Mouse (Mus musculus) heart, embryonic 16.5 days (tissue): Measurements from ENCODE around the gene Krt18. TPM values are rescaled to one million over a fixed set of nuclear protein-coding genes. Genes with fewer than 3 reads are reported as not detected.

Source experiments
- ATAC-seq: fragments of 200-750 bp; cut with Nextera tagmentation; replicated peaks from 2 replicates; pipeline ENCODE4 v1.8.0; 2017; ENCODE audit warnings: moderate number of reproducible peaks; ENCODE audit not compliant: insufficient read depth, low FRiP score; ENCODE audit errors: extremely low read depth
- H3K27ac ChIP-seq: fragments of 300-500 bp; sonication (generic); 2 replicates; pipeline ENCODE4 v1.5.1; 2014; ENCODE audit warnings: mild to moderate bottlenecking, low read length, control low read depth, moderate library complexity
- H3K27me3 ChIP-seq: fragments of 300-500 bp; sonication (generic); 2 replicates; pipeline ENCODE4 v1.6.1; 2014; ENCODE audit warnings: low read length, mixed read lengths; ENCODE audit not compliant: control insufficient read depth, insufficient read depth
- H3K36me3 ChIP-seq: fragments of 300-500 bp; sonication (generic); 2 replicates; pipeline ENCODE4 v1.6.1; 2014; ENCODE audit not compliant: control insufficient read depth, insufficient read depth
- H3K4me1 ChIP-seq: fragments of 300-500 bp; sonication (generic); 2 replicates; pipeline ENCODE4 v1.6.1; 2014; ENCODE audit warnings: low read length, mixed read lengths; ENCODE audit not compliant: control insufficient read depth, insufficient read depth
- H3K4me2 ChIP-seq: fragments of 300-500 bp; sonication (generic); 2 replicates; pipeline ENCODE4 v1.6.1; 2014; ENCODE audit warnings: low read depth, mild to moderate bottlenecking, control low read depth, low read length
- H3K4me3 ChIP-seq: fragments of 300-500 bp; sonication (generic); 2 replicates; pipeline ENCODE4 v1.5.1; 2014; ENCODE audit warnings: mild to moderate bottlenecking, control low read depth, low read length
- H3K9ac ChIP-seq: fragments of 300-500 bp; sonication (generic); 2 replicates; pipeline ENCODE4 v1.6.1; 2014; ENCODE audit warnings: low read length, control low read depth
- H3K9me3 ChIP-seq: fragments of 300-500 bp; sonication (generic); replicated peaks from 2 replicates; pipeline ENCODE4 v1.6.1; 2016; ENCODE audit warnings: low read length; ENCODE audit not compliant: control insufficient read depth
- WGBS: fragments of 180-500 bp; shearing (Covaris S2); extraction: QIAGEN DNeasy Blood & Tissue Kit; methylation state at CpG from one replicate; pipeline ENCODE4 v1.1.7; 2014; 5-methylcytosine and 5-hydroxymethylcytosine counted together
- polyA plus RNA-seq: library from polyadenylated mRNA; unstranded; fragments of >200 nt; fragmentation: Nextera tagmentation; extraction: Ambion mirVana; gene quantifications from 2 replicates; pipeline ENCODE4 v1.2.1, GENCODE M21; 2015

The Krt18 gene
- polyA plus RNA-seq, 1 experiment from 2014 or later, result 215 TPM

GRCm38 (mm10) chr15:102017918-102018463, 10.0 kb upstream of the Krt18 start:
- H3K4me1 ChIP-seq, result peaks cover 11% of the 10 kb centered on the region
- H3K4me3 ChIP-seq, result no peak overlapping the region
- ATAC-seq, result no peak
- no peak overlapping the region for H3K27ac ChIP-seq
- WGBS, result 23% methylated on average over 7 of the region's 7 CpGs
- H3K36me3 ChIP-seq, result no peaks in the 10 kb centered on the region
- H3K27me3 ChIP-seq, result no peaks in the 10 kb centered on the region
- no peak overlapping the region for H3K4me2 ChIP-seq
- H3K9ac ChIP-seq, result no peak overlapping the region
- H3K9me3 ChIP-seq, result no peaks in the 10 kb centered on the region

- 49% methylated on average over 8 of the region's 8 CpGs for WGBS
- H3K4me1 ChIP-seq, result peaks cover 20% of the 10 kb centered on the region
- no peak overlapping the region for H3K4me2 ChIP-seq
- H3K36me3 ChIP-seq, result no peaks in the 10 kb centered on the region
- peaks cover 3% of the 10 kb centered on the region; the same call in 1 of the 2 replicates for H3K27me3 ChIP-seq
- H3K9ac ChIP-seq, result no peak overlapping the region
- no peak overlapping the region for H3K27ac ChIP-seq
- H3K9me3 ChIP-seq, result no peaks in the 10 kb centered on the region
- ATAC-seq, result no peak
- H3K4me3 ChIP-seq, result no peak overlapping the region
Observed at GRCm38 (mm10) chr15:102022481-102022880, 5.5 kb upstream of the Krt18 start.

- Histone ChIP-seq H3K36me3 (no peaks in the 10 kb centered on the region), H3K4me1 (peaks cover 24% of the 10 kb centered on the region), H3K27ac (peak overlapping the region; percentile 43; the same call in 1 of the 2 replicates), H3K27me3 (peaks cover 3% of the 10 kb centered on the region; the same call in 1 of the 2 replicates), H3K9ac (no peak overlapping the region), H3K4me3 (no peak overlapping the region), H3K9me3 (no peaks in the 10 kb centered on the region), H3K4me2 (no peak overlapping the region)
- peak; percentile 39; the same call in 1 of the 2 replicates for ATAC-seq
- 41% methylated on average over 8 of the region's 8 CpGs for WGBS
Observed at GRCm38 (mm10) chr15:102023888-102024287, 4.1 kb upstream of the Krt18 start.

DNA sequence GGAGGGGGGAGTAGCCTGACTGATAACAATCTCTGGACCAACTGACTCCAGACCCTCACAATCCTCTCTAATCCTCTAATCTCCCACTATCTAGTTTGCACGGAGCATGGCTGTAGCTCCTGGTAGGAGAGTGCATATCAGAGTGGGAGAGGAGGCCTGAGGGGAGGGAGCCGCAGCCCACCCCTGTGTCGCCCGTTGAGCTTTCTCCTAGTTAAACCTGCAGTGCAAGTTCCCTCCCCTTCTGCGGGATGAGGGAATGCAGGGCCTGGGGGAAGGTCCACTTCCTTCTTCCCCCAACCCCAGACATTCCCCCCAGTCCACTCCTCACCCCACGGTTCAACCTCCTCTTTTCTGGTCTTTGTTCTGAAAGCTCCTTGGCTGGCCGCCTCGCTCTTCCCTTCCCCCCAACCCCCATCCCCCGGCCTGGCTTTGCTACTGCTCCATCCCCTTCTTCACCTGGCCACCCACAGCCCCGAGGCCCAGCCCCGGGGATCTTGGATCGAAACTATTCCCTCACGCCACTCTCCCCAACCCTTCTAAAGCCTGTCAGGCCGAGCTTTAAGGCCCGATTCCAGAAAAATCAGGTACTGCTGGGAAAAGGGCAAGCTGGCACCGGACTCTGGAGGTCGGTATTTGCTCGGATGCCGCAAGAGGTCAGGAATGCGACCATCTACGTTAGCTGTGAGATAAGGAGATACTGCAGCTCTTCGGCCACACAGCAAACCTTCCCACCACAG, 2.7 kb upstream of the Krt18 start:
- Histone ChIP-seq H3K9ac (peak overlapping the region; percentile 53), H3K27ac (peak overlapping the region; percentile 26; the same call in 1 of the 2 replicates), H3K27me3 (peaks cover 3% of the 10 kb centered on the region; the same call in 1 of the 2 replicates), H3K4me3 (peak overlapping the region; percentile 27), H3K4me1 (peaks cover 24% of the 10 kb centered on the region), H3K36me3 (no peaks in the 10 kb centered on the region), H3K4me2 (peak overlapping the region; percentile 66), H3K9me3 (no peaks in the 10 kb centered on the region)
- WGBS, result 8% methylated on average over 22 of the region's 22 CpGs
- 0 out of 2 replicates have a peak, but pooled peaks have one; percentile 16 for ATAC-seq

- H3K4me2 ChIP-seq, result peak overlapping the region; percentile 66; the same call in 1 of the 2 replicates
- H3K4me3 ChIP-seq, result no peak overlapping the region
- H3K9ac ChIP-seq, result no peak overlapping the region
- H3K27ac ChIP-seq, result no peak overlapping the region
- no peaks in the 10 kb centered on the region for H3K9me3 ChIP-seq
- no peaks in the 10 kb centered on the region for H3K36me3 ChIP-seq
- ATAC-seq, result no peak
- 30% methylated on average over 12 of the region's 12 CpGs for WGBS
- peaks cover 3% of the 10 kb centered on the region; the same call in 1 of the 2 replicates for H3K27me3 ChIP-seq
- H3K4me1 ChIP-seq, result peaks cover 24% of the 10 kb centered on the region
Observed at GRCm38 (mm10) chr15:102026430-102026829, 1.6 kb upstream of the Krt18 start.

DNA sequence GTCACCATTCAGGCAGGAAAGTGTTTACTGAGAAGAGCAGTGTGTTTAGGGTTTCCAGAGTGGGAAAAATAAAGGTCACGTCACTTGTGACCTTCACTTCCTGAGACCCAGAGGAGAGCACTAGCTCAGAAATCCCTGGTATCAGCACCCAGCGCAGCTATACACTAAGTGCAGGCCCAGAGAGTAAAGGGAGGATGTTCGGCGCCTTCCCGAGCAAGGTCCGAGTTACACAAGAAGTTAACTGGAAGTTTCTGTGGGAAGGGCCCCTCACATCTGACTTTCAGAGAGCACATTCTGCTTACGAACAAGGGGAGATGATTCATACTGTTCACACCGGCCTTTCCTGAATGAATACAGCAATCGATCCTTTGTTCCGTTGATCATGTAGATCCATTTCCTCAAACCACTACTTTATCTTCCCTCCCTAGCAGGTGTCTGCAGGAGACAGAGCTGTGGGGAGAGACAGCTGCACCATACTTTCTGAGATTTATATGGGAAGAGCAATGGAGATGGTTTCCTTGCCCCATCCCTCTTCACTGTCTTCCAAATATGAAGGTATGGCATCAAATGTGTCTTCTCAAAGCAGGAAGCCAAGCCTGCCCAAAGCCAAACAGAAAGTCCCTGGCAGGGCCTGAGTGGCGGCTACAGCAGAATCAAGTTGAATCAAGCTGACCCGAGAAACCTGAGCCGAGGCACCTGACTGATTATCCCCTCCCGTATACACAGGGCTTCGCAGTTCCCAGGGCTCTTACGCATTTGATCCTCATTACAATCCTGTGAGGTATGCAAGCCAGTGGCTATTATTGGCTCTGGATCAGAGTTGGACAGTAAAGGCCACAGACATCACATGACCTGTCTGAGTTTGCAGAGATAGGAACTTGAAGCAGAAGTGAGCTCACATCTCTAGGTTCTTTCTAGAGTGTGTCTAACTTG, 6.4 kb downstream of the Krt18 start:
- Histone ChIP-seq H3K27me3 (no peaks in the 10 kb centered on the region), H3K4me2 (no peak overlapping the region), H3K27ac (0 out of 2 replicates have a peak overlapping the region, but pooled peaks have one; percentile 12), H3K4me1 (0 out of 2 replicates have a peak, but pooled peaks cover 4% of the 10 kb centered on the region), H3K4me3 (no peak overlapping the region), H3K36me3 (no peaks in the 10 kb centered on the region), H3K9ac (no peak overlapping the region), H3K9me3 (no peaks in the 10 kb centered on the region)
- ATAC-seq, result peak; percentile 41; the same call in 1 of the 2 replicates
- 58% methylated on average over 16 of the region's 16 CpGs for WGBS

DNA sequence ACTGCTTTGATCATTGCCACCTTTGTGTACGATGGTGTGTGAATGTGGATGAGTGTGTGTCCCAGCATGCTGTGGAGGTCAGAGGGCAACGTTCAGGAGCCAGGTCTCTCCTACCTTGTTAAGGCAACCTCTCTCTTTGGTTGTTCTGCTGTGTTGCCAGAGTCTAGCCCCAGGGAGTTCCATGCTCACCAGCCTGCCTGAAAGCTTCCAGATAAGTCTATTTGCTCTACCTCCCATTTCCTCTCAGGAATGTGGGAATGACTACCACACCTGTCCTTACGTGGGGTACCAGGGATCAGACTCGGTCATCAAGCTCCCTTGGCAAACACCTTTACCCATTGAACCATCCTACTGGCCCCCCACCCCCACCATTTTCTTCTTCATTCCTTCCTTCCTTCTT, 12.3 kb downstream of the Krt18 start:
- Histone ChIP-seq H3K36me3 (no peaks in the 10 kb centered on the region), H3K4me2 (no peak overlapping the region), H3K27me3 (no peaks in the 10 kb centered on the region), H3K4me3 (no peak overlapping the region), H3K27ac (no peak overlapping the region), H3K9ac (no peak overlapping the region), H3K9me3 (no peaks in the 10 kb centered on the region), H3K4me1 (no peaks in the 10 kb centered on the region)
- 76% methylated on average over 4 of the region's 4 CpGs for WGBS
- ATAC-seq, result no peak

DNA sequence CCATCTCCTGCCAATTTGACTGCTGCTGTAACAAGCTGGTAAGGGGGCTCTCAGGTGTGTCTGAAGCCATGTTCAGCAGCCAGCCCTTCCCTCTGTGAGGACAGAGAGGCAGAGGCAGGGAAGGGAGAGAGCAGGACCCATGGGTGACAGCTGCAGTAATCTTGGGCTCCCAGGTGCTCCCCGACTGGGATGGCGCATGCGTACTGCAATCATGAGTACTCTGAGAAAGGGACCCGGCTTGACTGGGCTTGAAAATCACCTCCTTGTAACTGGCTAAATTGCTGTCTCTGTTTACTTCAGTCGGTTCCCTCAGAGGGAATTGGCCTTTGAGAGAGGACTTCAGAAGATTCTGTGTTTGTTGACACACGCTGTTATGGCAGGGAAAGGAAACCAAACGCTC, 14.0 kb downstream of the Krt18 start:
- no peaks in the 10 kb centered on the region for H3K36me3 ChIP-seq
- no peak overlapping the region for H3K9ac ChIP-seq
- no peak overlapping the region for H3K4me3 ChIP-seq
- no peaks in the 10 kb centered on the region for H3K27me3 ChIP-seq
- H3K4me1 ChIP-seq, result no peaks in the 10 kb centered on the region
- no peaks in the 10 kb centered on the region for H3K9me3 ChIP-seq
- ATAC-seq, result no peak
- no peak overlapping the region for H3K27ac ChIP-seq
- no peak overlapping the region for H3K4me2 ChIP-seq
- WGBS, result 56% methylated on average over 7 of the region's 7 CpGs
